Mouse (Mus musculus) right cerebral cortex, postnatal 4 days (tissue): ENCODE results near the gene Pard3b.

Experiments used
- DNase-seq: peaks from one replicate; pipeline ENCODE4 v3.0.0-alpha.2; 2022

Pard3b gene

DNA sequence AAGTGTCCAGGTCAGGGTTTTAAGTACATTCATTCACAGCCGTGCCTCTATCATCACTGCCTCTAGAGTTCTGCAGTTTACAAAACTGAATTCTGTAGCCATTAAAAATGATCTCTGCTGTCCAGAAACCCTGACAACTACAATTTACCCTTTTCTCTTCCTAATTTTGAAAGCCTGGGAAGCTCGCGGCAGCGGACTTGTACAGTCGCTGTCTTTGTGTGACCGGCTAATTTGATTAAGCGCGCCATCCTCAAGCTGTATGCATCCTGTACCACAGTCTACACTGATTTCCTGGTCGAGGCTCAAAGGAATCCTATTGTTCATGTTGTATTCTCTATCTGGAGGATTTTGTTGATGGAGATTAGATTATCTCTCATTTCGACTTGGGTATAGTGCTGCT, 448.8 kb downstream of the Pard3b start:
- DNase-seq = no peak

DNA sequence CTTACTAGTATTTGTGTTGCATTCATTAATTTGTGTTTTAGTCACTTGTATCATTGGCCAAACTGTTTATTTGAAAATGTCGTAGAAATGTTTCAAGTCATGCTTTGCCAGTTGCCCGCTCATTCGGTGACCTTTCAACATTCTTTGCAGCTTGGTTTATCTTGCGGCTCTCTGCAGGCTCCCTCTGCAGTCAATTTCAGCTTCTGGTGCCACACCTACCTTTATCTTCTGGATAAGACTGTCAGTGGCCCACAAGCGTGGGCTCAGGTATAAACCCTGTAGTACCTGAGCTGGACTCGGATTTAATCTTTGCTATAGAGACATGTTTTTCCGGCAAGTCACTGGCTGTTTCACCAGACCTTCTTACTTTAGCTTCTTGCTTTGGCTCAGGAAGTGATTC, 456.3 kb downstream of the Pard3b start:
- no peak for DNase-seq

- no peak for DNase-seq
Observed at GRCm38 (mm10) chr1:62122426-62122825, 483.8 kb downstream of the Pard3b start.

DNA sequence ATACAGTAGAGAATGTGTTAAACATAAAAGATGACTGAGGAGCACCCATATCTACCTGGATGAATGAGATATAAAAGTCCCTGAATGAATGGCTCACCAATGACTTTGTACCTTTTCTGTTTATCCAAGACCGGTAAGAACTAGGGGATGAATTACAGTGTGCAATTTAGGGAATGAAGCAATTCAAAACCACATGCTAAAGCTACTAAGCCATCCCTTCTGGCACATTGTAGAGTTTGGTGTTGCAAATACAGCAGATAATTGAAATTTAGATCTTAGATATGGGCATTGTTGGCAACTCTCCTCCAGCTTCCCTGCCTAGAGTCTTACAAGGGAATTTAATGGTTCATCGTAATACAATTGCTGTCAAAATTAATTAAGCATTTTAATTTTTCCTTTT, 490.6 kb downstream of the Pard3b start:
- no peak for DNase-seq

DNA sequence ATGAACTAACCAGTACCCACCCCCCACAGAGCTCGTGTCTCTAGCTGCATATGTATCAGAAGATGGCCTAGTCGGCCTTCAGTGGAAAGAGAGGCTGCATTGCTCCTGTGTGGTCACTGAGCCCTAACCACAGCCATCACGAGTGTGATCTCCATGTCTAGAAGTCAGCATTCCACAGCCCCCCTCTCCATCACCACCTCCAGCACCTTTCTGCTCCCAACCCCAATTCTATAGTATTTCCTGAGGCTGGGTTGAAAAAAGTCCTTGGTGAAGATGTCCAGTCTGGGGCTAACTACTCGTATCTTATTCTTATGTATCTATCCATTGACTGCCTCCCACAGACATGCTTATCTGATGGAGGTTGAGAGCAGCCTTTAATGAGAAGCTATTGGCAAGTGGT, 509.5 kb downstream of the Pard3b start:
- no peak for DNase-seq

DNA sequence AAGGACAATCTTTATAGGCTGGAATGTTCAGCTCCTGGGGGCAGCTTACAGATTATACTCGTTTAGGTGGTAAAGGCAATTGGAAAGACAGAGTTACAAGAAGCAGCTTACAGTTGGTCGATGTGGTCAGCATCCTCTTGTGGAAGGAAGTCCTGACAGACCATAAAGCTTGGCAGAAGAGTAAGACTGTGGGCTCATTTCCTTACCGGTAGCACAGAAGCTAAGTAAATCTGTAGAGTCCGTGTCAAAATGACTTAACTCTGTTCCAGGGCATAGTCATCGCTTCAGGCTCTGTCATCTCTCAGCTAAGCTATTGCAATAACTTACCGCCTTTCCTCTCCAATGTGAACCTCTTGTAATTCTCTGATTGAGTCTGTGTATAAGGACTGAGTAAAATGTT, 510.2 kb downstream of the Pard3b start:
- DNase-seq = no peak

DNA sequence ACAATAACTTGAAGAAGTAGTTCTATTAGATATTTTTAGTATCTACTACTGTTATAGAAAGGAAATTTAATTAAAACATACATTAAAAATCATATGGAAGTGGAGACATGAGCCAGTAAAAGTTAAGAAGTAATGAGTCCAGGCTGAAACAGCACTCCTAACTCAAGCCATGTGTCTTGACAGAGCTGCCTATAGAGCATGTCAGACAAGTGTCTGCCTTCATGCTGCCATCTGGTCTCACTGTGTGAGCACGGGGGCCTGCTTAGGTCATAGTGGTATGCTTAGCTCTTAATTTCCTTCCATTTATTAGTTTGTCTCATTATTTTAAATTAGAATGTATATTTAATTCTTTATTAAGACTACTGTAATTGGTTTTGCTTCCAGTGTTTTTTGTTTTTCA, 517.3 kb downstream of the Pard3b start:
- no peak for DNase-seq

DNA sequence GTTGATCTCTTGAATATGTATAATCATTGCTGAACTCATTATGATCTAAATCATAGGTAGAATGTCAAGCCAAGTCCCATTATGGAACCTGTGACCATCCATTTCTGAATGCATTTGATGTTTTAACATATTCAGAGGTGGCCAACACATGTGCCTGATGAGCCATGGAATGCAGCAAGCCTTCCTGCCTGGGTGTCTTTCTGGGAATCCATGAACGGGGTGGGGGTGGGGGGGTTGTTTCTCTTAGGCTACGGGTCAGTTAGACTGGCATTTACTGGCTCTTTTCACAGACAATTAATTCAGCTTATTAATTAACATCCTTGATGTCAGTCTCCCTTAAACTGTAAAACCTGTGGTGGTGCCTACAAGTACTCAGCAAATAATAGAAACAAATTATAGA, 521.0 kb downstream of the Pard3b start:
- DNase-seq = no peak

- DNase-seq = peak; percentile 11
Observed at GRCm38 (mm10) chr1:62175013-62175640, 536.5 kb downstream of the Pard3b start.

DNA sequence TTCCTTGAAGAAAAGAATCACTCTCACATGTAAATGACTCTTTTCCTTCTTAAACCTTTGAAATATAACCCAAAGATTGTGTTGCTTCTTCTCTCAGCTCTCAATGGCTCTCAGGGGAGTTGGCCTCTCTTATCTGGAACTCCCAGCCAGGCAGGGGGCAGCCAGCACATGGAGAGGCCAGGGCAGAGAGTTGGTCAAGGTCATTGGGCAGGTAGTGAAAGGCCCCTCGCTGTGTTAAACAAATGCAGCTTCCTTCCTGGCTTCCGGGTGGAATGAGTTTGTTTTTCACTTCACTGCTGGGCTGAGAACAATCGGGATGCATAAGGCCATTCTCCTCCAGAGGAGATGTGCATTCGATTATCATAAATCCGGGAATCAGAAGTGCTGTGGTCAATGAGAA, 543.0 kb downstream of the Pard3b start:
- no peak for DNase-seq

DNA sequence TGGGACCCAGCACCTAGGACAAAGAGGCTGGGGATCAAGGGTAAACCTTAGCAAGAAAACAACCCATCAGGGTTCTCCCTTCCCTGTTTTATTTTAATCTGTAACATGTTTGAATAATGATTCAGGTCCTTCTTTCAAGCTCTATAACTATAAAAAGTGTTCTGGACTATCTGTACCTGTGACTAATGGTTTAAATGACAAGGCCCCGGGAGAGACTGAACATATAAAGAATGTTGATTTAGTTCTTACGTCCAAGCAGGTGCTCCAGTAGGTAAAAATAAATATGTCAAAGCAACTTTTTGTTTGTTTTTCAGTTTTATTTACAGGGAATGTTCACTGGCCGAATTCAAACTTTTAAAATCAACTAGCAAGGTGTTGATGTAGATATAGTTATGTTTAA, 544.0 kb downstream of the Pard3b start:
- DNase-seq = no peak

DNA sequence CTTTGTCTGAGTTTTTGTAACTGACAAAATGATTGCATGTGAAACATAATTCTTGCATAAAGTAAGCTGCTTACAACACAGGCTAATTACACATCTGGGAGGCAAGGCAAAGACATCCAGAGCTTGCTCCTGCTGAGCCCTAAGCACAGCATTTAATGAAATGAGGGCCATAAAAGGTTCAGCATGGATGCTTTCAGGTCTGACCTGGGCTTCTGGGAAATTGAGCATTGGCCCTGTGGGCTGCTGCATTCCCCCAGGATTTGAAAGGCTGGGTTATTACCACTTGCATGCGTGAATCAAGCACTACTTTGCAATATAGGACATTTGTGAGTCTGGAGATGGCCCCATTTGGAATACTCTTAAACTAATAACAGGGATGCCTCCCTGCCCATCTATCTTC, 552.2 kb downstream of the Pard3b start:
- DNase-seq = no peak

- no peak for DNase-seq
Observed at GRCm38 (mm10) chr1:62197515-62197914, 558.9 kb downstream of the Pard3b start.

DNA sequence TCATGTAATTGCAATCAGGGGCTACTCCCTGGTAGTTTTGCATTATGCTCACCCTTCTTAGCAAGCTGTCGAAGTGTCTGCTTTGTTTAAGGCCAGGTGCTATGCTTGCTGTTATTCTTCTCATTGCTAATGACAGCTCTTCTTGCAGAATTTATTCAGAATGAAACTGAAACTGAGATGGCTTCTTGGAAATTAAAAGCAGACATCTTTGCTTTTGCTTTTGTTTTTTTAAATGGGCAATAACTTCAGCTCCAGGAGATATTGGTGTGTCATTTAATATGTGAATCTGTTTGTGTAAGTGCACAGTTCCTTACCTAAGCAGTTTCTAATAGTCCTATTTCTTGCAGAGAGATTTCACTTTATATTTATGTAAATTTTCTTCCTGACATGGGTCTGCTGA, 562.3 kb downstream of the Pard3b start:
- DNase-seq = no peak

GRCm38 (mm10) chr1:62201686-62202257, 563.1 kb downstream of the Pard3b start:
- no peak for DNase-seq

GRCm38 (mm10) chr1:62213285-62213684, 574.7 kb downstream of the Pard3b start:
- DNase-seq = no peak

- DNase-seq = peak; percentile 38
Observed at GRCm38 (mm10) chr1:62215842-62216241, 577.2 kb downstream of the Pard3b start.

- DNase-seq = no peak
Observed at GRCm38 (mm10) chr1:62216568-62216967, 577.9 kb downstream of the Pard3b start.

GRCm38 (mm10) chr1:62229129-62229528, 590.5 kb downstream of the Pard3b start:
- DNase-seq = no peak

DNA sequence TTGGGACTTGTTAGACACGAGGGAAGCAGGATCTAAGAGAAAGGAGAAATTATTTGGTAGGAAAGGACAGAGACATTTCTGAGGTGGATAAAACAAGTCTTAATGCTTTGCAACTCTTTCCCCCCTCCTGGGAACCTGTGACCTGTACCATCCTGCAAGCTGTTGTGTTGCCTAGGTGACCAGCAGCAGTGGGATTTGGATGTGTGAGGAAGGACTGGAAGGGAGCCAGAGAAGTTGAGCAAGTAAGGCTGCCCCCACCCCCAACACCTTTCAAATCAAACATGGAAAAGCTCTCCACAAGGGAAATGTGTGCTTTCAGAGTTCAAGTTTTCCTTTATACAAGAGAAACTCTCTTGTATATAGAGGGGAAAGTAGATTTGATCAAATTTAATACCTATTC, 595.4 kb downstream of the Pard3b start:
- no peak for DNase-seq

- no peak for DNase-seq
Observed at GRCm38 (mm10) chr1:62235121-62235520, 596.5 kb downstream of the Pard3b start.

DNA sequence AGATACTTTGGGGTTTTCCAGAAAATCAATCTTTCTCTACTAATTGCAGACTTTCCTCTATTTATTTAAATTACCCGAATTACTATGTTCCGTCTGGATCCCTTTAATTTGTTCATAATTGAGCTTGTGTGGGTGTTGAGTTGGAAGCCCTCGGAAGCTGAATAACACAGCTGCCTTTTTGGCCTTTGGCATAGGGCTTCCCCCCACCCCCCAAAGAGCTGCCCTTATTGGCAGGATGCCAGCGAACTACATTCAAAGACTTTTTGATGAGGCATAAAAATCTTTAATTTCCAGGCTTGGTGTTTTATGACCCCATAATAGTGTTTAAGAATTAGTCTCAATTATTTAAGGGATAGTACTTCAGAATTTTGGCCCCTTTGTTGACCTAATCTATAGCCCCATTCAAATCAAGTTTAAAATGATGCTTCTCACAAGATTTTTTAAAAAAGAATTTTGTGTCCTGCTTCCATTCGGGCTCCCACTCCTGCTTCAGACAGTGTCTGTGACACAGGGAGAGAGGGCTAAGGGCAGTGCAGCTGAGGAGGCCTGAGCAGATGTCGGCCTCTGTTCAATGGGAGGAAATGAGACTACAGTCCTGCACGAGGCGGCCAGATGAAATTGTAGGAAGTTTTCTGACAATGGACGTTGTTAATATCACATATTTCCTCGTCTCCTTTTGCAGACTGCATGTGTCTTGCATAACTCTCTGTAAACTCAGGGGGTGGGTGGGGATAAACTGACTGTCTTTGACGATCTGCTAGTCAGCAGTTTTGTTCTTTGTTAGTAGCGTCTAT, 605.8 kb downstream of the Pard3b start:
- peak; percentile 11 for DNase-seq

GRCm38 (mm10) chr1:62252432-62252831, 613.8 kb downstream of the Pard3b start:
- DNase-seq = no peak

- no peak for DNase-seq
Observed at GRCm38 (mm10) chr1:62254316-62254715, 615.7 kb downstream of the Pard3b start.
